Mouse (Mus musculus): Measurements from ENCODE around the gene Gm39566.

Gm39566 gene

DNA sequence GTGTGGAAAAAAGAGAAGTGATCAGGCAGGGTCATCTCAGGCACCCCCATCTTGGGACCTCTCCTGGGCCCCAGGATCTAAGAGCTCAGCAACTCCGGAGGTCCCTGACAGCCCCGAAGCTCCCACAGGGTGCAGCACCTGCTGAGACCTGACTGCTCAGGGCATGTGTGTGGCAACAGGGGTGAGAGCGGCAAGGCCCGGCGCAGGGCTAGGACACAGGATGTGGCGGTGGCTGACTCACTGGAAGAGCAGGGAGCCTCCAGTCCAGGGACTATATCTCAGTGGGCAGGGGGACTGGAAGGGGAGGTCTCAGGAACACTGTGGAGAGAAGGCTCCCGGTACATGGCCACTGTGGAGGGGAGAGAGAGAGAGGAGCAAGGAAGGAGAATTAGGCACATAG, 17.2 kb downstream of the Gm39566 start:
- DNase-seq (ENCODE audit: low read depth, low spot score): no peak

DNA sequence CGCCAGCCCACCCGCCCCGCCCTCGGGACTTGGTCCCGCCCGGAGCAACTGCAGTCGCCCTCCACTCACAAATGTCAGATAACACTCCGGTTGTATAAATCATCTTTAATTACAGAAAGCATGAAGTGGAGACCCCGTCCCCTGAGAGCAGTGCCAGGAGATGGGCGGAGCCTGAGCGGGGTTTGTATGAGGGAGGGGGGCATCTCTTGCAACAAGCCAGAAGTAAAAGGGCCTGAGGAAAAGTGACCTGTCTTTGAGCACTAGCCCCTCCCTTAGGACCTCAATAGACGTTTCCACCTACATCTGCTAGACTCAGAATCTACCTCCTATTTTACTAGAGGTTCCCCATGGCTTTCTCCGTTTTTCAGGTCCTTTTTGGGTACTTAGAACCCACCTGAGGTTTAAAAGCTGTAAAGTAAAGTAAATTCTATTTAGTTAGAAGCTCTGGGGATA, 19.1 kb downstream of the Gm39566 start:
- DNase-seq (ENCODE audit: low read depth, low spot score): no peak

DNA sequence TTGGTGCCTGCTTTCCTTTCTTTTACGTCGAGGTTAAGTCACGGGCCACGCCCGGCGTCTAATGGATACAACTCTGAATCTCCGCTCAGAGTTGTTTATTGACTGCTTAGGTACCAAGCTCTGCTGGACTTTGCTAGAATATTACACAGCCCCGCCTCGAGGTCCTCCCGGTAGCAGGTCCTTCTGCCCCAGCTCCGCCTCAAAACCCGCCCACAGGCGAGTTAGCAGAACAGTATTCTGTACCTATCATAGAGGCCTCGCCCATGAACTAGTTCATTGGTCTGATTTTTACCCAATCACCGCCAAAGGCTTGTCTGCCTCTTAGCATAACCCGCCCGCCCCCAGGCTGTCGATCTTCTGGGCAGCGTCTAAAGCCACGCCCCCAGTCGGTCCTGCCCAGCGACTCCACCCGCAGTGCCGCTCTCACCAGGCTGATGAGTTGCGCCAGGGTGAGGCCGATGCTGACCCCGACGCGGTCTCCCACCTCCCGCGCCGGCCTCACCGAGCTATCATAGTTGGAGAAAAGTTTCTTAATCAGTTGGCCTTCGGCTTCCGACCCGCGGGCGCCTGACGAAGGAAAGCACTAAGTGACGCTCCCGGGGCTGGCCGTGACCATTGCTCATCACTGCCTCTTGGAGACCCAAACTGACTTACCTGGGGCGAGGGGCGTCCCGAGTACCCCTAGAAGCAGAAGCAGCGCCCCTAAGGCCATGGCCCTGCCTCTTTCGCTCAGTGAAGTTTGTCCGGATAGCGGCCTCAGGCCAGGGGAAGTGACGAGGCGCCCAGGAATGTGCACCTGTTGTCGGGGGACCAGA, 19.7 kb downstream of the Gm39566 start, which contains the start of gene Chrnb1:
Gene Chrnb1, minus strand, starts transcription at position 776 of the 815 bp plus-strand sequence.
- peak; percentile 86 for DNase-seq (ENCODE audit: low read depth, low spot score)

DNA sequence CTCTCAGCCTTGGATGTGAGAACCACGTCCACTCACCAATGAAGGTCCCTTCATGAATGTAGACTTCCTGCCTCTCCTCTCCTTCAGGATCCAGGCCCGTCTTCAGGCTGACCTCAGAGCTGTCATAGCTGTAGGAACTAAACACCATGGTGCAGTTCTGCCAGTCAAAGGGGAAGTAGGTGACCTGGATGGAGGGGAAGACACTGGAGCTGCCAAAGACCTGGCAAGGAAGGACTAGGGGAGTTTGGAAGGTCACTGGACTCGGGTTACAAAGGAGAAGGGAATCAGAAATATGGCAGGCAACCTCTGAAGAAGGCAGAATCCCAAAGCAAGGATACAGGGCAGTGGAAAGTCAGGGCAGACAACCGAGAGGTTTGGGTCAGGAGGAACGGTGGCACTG, 21.7 kb downstream of the Gm39566 start:
- DNase-seq (ENCODE audit: low read depth, low spot score): no peak

GRCm38 (mm10) chr11:69791420-69791819, 23.7 kb downstream of the Gm39566 start:
- DNase-seq (ENCODE audit: low read depth, low spot score): no peak

GRCm38 (mm10) chr11:69789431-69789830, 25.7 kb downstream of the Gm39566 start:
- DNase-seq (ENCODE audit: low read depth, low spot score): no peak

GRCm38 (mm10) chr11:69787306-69787705, 27.8 kb downstream of the Gm39566 start:
- no peak for DNase-seq (ENCODE audit: low read depth, low spot score)

GRCm38 (mm10) chr11:69784793-69785272, 30.3 kb downstream of the Gm39566 start:
- no peak for DNase-seq (ENCODE audit: low read depth, low spot score)

DNA sequence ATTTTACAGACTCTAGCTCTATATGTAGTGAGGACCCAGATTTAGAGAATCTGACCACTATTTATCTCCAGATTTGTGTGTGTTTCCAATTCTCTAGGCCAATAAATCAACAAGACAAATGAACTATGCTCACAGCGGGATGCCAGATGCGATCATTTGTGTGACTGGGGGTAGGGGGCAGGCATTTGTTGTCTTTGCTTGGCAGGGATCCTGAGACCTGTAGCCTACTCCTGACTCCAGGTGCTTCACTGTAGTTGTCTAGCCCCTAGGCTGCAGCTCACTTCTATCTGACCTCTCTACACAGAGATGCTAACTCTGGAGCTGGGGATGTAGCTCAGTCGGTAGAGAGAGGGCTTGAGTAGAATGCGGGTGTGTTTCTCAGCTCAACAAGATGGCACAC, 33.3 kb downstream of the Gm39566 start:
- no peak for DNase-seq (ENCODE audit: low read depth, low spot score)

GRCm38 (mm10) chr11:69778985-69779384, 36.1 kb downstream of the Gm39566 start:
- no peak for DNase-seq (ENCODE audit: low read depth, low spot score)

- DNase-seq (ENCODE audit: low read depth, low spot score): no peak
Observed at GRCm38 (mm10) chr11:69778258-69778982, 36.7 kb downstream of the Gm39566 start.

DNA sequence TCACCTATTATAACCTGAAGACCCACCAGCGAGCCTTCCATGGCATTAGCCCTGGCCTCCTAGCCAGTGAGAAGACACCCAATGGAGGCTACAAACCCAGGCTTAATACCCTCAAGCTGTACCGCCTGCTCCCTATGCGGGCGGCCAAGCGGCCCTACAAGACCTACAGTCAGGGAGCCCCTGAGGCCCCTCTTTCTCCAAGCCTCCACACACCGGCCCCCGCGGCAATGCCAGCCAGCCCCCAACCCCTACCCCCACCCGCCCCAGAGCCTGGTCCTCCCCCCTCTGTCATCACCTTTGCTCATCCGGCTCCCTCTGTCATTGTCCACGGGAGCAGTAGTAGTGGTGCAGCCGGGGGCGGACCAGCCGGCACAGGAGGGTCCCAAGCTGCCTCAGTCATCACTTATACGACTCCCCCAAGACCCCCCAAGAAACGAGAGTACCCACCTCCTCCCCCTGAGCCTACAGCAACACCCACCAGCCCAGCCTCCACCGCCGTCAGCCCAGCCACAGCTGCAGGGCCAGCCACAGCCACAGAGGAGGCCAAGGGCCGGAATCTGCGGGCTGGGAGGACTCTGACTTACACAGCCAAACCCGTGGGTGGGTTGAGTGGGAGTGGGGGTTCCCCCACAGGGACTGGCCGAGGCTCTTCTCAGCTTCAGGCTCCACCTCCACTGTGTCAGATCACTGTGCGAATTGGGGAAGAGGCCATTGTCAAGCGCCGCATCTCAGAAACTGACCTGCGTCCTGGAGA, 37.4 kb downstream of the Gm39566 start:
- DNase-seq (ENCODE audit: low read depth, low spot score): no peak

- no peak for DNase-seq (ENCODE audit: low read depth, low spot score)
Observed at GRCm38 (mm10) chr11:69776488-69776887, 38.6 kb downstream of the Gm39566 start.

- DNase-seq (ENCODE audit: low read depth, low spot score): no peak
Observed at GRCm38 (mm10) chr11:69775716-69776115, 39.4 kb downstream of the Gm39566 start.

GRCm38 (mm10) chr11:69774961-69775360, 40.1 kb downstream of the Gm39566 start:
- DNase-seq (ENCODE audit: low read depth, low spot score): peak; percentile 61

GRCm38 (mm10) chr11:69767625-69767909, 47.5 kb downstream of the Gm39566 start:
- no peak for DNase-seq (ENCODE audit: low read depth, low spot score)

DNA sequence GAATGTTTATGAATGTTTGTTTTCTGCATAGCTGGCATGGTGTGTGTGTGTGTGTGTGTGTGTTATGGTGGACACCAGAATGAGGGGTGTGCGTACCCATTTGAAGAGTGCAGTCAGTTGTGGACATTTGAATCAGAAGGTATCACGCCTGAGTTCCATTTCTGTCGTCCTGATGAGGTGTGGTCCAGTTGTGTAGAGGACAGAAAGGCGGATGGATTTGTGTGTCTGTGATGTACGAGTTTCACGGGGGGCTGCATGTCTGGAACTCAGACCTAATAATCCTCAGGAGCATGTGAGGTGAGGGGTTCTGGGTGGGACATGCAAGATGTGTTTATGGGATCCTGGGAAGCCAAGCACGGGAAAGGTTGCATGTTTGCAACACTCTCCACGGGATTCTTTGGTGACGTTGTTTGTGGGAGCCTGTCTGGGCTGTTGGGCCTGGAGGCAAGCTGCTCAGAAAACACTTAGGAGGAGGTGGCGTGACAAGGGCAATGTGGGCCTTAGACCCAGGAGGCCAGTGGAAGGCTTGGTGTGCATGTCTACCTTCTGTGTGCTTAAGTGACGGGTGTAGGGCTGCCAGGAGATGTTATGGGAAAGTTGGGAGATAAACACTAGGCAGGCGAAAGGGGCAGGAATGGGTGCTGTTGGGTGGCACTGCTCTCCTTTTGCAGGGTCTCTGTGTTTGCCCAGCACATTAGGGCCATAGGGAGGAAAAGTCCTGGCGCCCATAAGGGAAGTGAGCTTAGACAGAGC, 48.0 kb downstream of the Gm39566 start:
- no peak for DNase-seq (ENCODE audit: low read depth, low spot score)

DNA sequence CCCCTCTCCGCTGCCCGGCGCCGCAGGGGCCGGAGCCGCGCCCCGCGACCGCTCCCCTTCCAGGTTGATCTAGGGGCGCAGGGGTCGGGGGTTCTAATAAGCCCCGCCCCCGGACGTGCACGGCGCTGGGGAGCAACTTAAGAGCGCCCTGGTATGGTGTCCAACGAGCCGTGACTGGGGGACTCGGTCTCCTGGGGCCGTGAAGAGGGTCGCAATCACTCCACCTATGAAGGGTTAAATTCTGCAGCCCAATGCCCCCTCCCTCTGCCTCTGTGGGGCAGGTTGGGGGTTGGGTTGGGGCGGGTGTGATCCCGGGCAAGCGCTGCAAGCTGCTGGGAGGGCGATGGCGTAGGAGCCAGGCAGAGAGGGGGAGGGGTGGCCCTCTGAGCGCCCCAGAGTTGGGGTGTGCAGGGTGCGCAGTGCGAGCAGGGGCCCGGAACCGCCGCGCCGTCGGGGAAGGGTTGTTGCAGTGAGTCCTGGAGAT, 48.9 kb downstream of the Gm39566 start:
- DNase-seq (ENCODE audit: low read depth, low spot score): no peak

- DNase-seq (ENCODE audit: low read depth, low spot score): no peak
Observed at GRCm38 (mm10) chr11:69765221-69766125, 49.6 kb downstream of the Gm39566 start, which contains the start of gene Zbtb4. Gene Zbtb4, plus strand, starts transcription at chr11:69765912.

GRCm38 (mm10) chr11:69763551-69763950, 51.5 kb downstream of the Gm39566 start:
- no peak for DNase-seq (ENCODE audit: low read depth, low spot score)
